Mouse (Mus musculus) bone marrow, adult 2 months (tissue): Measurements from ENCODE around the gene Asah2. TPM values are rescaled to one million over a fixed set of nuclear protein-coding genes. Genes with fewer than 3 reads are reported as not detected.
"Not testable (repeated sequence)": the region's sequence is repeated elsewhere in the genome, so short reads cannot be mapped to it uniquely, and the experiment has no call there.

ENCODE experiments used
- H3K27ac ChIP-seq: fragments of 200-500 bp; 2 replicates; pipeline ENCODE4 v1.5.1; 2012; ENCODE audit warnings: low read depth, mild to moderate bottlenecking, control low read depth, inconsistent platforms, low read length; ENCODE audit not compliant: control insufficient read depth, poor library complexity, insufficient read depth
- H3K4me1 ChIP-seq: fragments of 200-500 bp; 2 replicates; pipeline ENCODE4 v1.6.1; 2011; ENCODE audit warnings: low read length; ENCODE audit not compliant: control insufficient read depth, insufficient read depth
- H3K4me3 ChIP-seq: fragments of 200-500 bp; replicated peaks from 2 replicates; pipeline ENCODE3; 2011; ENCODE audit warnings: mild to moderate bottlenecking, low read depth, low read length, control low read depth; ENCODE audit not compliant: control insufficient read depth
- CTCF ChIP-seq: fragments of 200-500 bp; IDR thresholded peaks from 2 replicates; pipeline ENCODE4 v1.5.1; 2011; ENCODE audit warnings: low read length, control low read depth; ENCODE audit not compliant: control insufficient read depth, insufficient read depth
- POLR2A ChIP-seq: fragments of 200-500 bp; IDR thresholded peaks from 2 replicates; pipeline ENCODE4 v1.6.1; 2011; ENCODE audit warnings: low read depth, mild to moderate bottlenecking, control low read depth, low read length, borderline replicate concordance; ENCODE audit not compliant: control insufficient read depth
- WGBS: fragments of 180-500 bp; shearing (Covaris S2); methylation state at CpG from one replicate; pipeline ENCODE4 v1.1.7; 2018; 5-methylcytosine and 5-hydroxymethylcytosine counted together
- polyA plus RNA-seq: library from polyadenylated mRNA; stranded (reverse); fragments of >200 nt; gene quantifications from 2 replicates; pipeline ENCODE4 v1.2.4, GENCODE M21; 2011; ENCODE audit warnings: low replicate concordance; ENCODE audit not compliant: missing spikeins, insufficient read depth, insufficient read length

Asah2 gene
- 0.54 and 3.7 TPM in 2 replicates for polyA plus RNA-seq

GRCm38 (mm10) chr19:32107771-32108306 is at the start of gene Asah2:
Gene Asah2 (minus strand): TSS chr19:32108211.
- Histone ChIP-seq H3K27ac (peak within 1 kb of the TSS; percentile 46), H3K4me1 (peaks cover 3% of the 10 kb centered on the region), H3K4me3 (peak within 1 kb of the TSS; percentile 80)
- WGBS = under 1% methylated on average over 28 of the region's 28 CpGs
- no peak for TF ChIP-seq CTCF
- TF ChIP-seq POLR2A = peak; percentile 43; the same call in 1 of the 2 replicates

GRCm38 (mm10) chr19:32157045-32157444 is 49.0 kb upstream of the Asah2 start:
- no peaks in the 10 kb centered on the region for H3K4me1 ChIP-seq
- TF ChIP-seq POLR2A = no peak
- no peak for TF ChIP-seq CTCF
- 57% methylated on average over 6 of the region's 6 CpGs for WGBS
- no peak overlapping the region for H3K27ac ChIP-seq
- H3K4me3 ChIP-seq = no peak overlapping the region

- Histone ChIP-seq H3K4me3 (no peak overlapping the region), H3K27ac (no peak overlapping the region), H3K4me1 (no peaks in the 10 kb centered on the region)
- WGBS = 71% methylated on average over 6 of the region's 6 CpGs
- TF ChIP-seq CTCF (no peak), POLR2A (no peak)
Observed at GRCm38 (mm10) chr19:32152529-32152928, 44.5 kb upstream of the Asah2 start.

- 40% methylated on average over 5 of the region's 5 CpGs for WGBS
- no peak overlapping the region for H3K27ac ChIP-seq
Observed at GRCm38 (mm10) chr19:32148710-32149109, 40.7 kb upstream of the Asah2 start.

GRCm38 (mm10) chr19:32142383-32142782 is 34.4 kb upstream of the Asah2 start:
- Histone ChIP-seq H3K4me3 (no peak overlapping the region), H3K4me1 (peaks cover 3% of the 10 kb centered on the region), H3K27ac (no peak overlapping the region)
- TF ChIP-seq POLR2A (no peak), CTCF (no peak)
- 92% methylated on average over 6 of the region's 6 CpGs for whole genome bisulfite sequencing

More at GRCm38 (mm10) chr19:32148710-32149109, 40.7 kb upstream of the Asah2 start:
- no peak for TF ChIP-seq CTCF
- no peak for TF ChIP-seq POLR2A
- Histone ChIP-seq H3K4me3 (no peak overlapping the region), H3K4me1 (no peaks in the 10 kb centered on the region)

GRCm38 (mm10) chr19:32138361-32139088 is 30.5 kb upstream of the Asah2 start:
- Histone ChIP-seq H3K4me1 (peaks cover 3% of the 10 kb centered on the region), H3K4me3 (no peak overlapping the region), H3K27ac (no peak overlapping the region)
- no peak for TF ChIP-seq POLR2A
- TF ChIP-seq CTCF = no peak
- WGBS = 21% methylated on average over 14 of the region's 14 CpGs

GRCm38 (mm10) chr19:32137904-32138303 is 29.9 kb upstream of the Asah2 start:
- 67% methylated on average over 5 of the region's 5 CpGs for WGBS
- H3K4me1 ChIP-seq = peaks cover 3% of the 10 kb centered on the region

GRCm38 (mm10) chr19:32136888-32137625 is 29.0 kb upstream of the Asah2 start:
- TF ChIP-seq CTCF (no peak), POLR2A (no peak)
- no peak overlapping the region for H3K4me3 ChIP-seq
- peaks cover 3% of the 10 kb centered on the region for H3K4me1 ChIP-seq
- no peak overlapping the region for H3K27ac ChIP-seq
- WGBS = 72% methylated on average over 4 of the region's 4 CpGs

More at GRCm38 (mm10) chr19:32137904-32138303, 29.9 kb upstream of the Asah2 start:
- H3K27ac ChIP-seq = no peak overlapping the region
- TF ChIP-seq CTCF (no peak), POLR2A (no peak)
- no peak overlapping the region for H3K4me3 ChIP-seq

GRCm38 (mm10) chr19:32131707-32132488 is 23.9 kb upstream of the Asah2 start:
- not testable (repeated sequence) for H3K4me3 ChIP-seq, H3K27ac ChIP-seq
- 90% methylated on average over 16 of the region's 17 CpGs for WGBS

More at GRCm38 (mm10) chr19:32131707-32132488, 23.9 kb upstream of the Asah2 start:
- H3K4me1 ChIP-seq = not testable (repeated sequence)
